Mouse (Mus musculus): Measurements from ENCODE around the gene Fam168b.

- TF ChIP-seq CTCF (IDR thresholded peaks at IDR 0.05; ENCODE audit: borderline replicate concordance, control insufficient read depth, extremely low read depth, insufficient read depth, low read length, poor library complexity) (peak; percentile 59; the same call in 1 of the 2 replicates), POLR2A (IDR thresholded peaks at IDR 0.05; ENCODE audit: control insufficient read depth, extremely low read depth, insufficient read depth, low read length, poor library complexity) (no peak)
These were observed 24.1 kb upstream of the Fam168b start for GRCm38 (mm10) chr1:34866815-34867573.
